Mouse (Mus musculus): ENCODE measurements around the gene Snapc4.
A peak's percentile ranks its signal among the peaks of the same experiment; 100 is the strongest.

The Snapc4 gene

DNA sequence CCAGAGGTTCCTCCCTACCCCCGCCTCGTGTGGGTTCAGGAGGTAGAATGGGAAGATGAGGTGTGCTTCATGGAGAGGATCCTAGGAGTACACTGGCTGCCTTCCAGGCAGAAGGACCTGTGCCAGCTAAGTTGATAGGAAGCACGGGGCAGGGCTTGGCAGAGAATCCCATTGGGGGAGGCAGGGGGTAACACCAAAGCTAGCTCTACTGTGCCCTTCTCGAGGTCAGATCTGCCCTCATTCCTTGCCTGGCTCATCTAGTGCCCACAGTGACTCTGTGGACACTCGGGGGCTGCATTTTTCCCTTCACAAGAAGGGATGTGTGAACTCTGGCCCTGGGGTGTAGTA is 41.3 kb downstream of the Snapc4 start:
- peak; percentile 73 for DNase-seq (ENCODE audit: low spot score)

GRCm38 (mm10) chr2:26338302-26339203 is 41.9 kb downstream of the Snapc4 start:
- no peak for DNase-seq (ENCODE audit: low spot score)

DNA sequence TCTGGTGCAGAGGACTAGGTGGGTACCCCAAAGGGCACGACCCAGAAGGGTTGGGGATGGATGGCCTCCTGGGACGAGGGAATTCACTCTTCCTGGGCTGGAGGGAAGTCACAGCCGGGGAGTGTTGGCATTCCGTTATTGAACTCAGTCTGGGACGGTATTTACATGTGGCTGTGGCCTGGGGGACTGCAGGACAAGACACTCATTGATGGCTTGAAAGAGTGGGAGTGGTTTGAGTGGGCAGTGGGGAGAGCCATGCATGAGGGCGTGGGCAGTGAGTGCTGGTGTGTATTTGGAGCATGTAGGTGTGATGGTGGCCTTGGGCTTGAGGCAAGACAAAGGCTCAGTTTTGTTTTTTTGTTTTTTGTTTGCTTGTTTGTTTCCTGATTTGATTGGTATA is 49.8 kb downstream of the Snapc4 start:
- DNase-seq (ENCODE audit: low spot score), result no peak

DNA sequence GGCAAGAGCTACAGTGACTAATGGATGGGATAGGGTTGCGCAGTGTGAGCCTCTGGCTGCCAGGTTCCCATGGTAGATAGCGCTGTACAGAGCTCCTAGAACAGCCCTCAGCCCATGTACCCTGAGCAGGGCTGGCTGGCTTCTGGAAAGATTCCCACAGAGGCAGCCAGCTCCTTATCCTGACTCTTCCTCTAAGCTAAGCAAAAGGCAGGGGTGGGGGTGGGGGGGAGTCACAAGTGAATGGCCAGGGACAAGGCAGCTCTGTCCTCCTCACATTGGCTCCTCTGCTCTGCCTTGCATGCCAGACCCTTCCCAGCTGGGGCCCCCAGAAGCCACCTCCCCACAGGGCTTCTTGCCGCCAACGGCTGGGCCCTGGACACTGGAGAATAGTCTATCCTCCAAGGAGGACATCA is 50.4 kb downstream of the Snapc4 start:
- no peak for DNase-seq (ENCODE audit: low spot score)

- no peak for DNase-seq (ENCODE audit: low spot score)
Observed at GRCm38 (mm10) chr2:26329402-26329801, 51.1 kb downstream of the Snapc4 start.

DNA sequence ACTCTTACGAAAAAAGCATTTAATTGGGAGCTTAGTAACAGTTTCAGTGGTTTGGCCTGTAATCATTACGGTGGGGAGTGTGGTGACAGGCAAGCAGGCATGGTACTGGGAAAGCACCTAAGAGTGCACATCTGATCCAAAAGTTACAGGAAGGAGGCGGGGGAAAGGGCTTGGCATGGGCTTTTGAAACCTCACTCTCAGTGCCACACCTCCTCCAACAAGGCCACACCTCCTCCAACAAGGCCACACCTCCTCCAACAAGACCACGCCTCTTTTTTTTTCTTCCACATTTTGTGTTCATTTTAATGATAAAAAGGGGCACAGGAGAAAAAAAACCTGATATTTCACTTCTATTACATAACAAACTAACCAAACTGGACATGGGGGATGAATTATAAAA is 52.6 kb downstream of the Snapc4 start:
- no peak for DNase-seq (ENCODE audit: low spot score)

DNA sequence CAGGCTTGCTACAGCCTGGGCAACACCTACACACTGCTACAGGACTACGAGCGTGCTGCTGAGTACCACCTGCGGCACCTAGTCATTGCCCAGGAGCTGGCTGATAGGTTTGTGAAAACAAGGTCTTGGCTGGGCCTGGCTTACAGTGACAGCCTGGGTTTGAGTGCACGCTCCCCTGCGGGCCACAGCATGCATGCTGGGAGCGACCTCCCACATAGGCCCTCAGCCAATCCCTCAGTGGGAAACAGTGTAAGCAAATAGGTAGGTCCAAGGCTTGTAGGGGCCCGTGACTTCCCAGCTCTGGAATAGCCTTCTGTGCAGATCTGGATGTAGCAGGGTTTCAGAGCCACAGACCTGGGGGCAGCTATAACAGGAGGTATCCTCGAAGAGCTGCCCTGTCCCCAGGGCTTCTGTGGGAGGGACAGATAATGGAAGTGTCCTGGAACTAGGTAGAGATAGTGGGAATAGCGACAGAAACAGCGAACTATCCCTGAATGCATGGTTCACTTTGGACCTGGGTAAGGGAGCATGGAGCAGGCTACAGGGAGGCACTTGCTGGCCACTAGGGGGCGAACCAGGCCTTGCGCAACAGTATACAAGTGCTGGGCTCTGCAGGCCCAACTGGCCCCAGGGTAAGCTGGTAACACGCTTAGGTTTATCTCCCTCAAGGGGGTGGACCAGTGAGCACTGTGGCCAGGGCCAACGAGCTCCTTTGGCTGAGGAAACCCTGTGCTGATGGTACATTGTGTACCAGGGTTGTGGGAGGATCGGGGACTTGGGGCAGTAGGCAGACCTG is 54.9 kb downstream of the Snapc4 start:
- DNase-seq (ENCODE audit: low spot score), result peak; percentile 62

- DNase-seq (ENCODE audit: low spot score), result no peak
Observed at GRCm38 (mm10) chr2:26324917-26325316, 55.5 kb downstream of the Snapc4 start.

GRCm38 (mm10) chr2:26323589-26324325 is 56.7 kb downstream of the Snapc4 start:
- DNase-seq (ENCODE audit: low spot score), result no peak

DNA sequence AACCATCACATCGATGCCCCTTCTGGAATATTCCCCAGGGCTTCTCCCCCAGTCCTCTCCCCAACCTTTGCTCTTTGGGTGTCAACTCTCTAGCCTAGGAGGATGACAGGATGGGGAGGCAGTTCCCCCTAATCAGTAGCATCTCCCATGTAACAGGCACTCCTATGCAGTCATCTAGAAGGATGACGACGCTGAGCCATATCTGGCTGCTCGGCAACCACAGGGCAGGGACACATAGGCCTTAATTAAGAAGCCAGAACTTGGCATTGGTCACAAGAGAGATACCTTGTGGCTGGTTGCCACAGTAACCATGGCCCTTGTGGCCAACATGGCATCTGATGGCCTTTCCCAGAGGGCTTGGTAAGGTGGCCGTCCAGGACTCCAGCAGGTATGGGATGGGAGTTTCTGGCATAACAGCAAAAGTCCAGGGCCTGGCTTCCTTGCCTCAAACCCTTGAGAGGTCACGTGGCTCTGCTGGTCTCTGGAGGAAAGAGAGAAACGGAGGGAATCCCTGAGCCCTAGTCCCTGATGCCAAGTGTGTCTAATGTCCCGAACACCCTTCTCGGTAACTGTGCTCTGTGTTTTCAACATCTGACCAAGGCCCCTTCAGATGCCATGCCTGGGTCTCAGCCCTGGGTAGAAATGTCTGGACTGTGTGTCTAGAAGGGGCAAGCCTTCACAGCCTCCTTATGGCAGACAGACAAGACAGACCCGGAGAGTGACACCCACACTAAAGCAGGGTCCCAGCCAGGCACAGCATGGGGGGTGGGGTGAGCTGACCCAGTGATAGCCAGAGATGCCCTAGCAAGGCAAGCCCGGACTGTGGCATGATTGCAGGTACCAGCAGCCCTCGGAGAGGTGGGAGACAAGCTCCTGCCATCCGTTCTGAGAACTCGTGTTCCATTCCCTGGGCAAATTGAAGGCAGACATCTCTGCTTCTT is 59.9 kb downstream of the Snapc4 start:
- no peak for DNase-seq (ENCODE audit: low spot score)

- no peak for DNase-seq (ENCODE audit: low spot score)
Observed at GRCm38 (mm10) chr2:26319519-26320244, 60.8 kb downstream of the Snapc4 start.

GRCm38 (mm10) chr2:26319109-26319508 is 61.3 kb downstream of the Snapc4 start:
- DNase-seq (ENCODE audit: low spot score), result no peak

GRCm38 (mm10) chr2:26317991-26318672 is 62.3 kb downstream of the Snapc4 start:
- no peak for DNase-seq (ENCODE audit: low spot score)

DNA sequence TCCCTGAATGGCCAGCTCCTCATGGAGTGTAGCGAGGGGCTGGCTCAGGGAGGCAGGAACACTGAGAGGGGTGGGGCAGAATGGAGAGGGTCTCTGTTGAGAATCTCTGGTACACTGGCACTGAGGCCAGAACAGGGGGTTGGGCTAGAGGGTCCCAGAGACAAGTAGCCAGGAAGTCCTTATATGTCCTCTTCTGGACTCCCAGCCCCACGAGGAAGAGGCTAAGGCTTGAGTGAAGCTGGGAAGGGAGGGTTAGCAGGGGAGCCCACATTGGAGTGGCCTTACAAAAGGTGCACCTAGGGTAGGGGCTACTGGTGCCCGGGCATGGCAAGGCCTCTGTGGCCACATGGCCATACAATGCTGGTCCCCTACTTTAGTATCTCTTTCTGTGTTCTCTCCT is 63.1 kb downstream of the Snapc4 start:
- DNase-seq (ENCODE audit: low spot score), result no peak

DNA sequence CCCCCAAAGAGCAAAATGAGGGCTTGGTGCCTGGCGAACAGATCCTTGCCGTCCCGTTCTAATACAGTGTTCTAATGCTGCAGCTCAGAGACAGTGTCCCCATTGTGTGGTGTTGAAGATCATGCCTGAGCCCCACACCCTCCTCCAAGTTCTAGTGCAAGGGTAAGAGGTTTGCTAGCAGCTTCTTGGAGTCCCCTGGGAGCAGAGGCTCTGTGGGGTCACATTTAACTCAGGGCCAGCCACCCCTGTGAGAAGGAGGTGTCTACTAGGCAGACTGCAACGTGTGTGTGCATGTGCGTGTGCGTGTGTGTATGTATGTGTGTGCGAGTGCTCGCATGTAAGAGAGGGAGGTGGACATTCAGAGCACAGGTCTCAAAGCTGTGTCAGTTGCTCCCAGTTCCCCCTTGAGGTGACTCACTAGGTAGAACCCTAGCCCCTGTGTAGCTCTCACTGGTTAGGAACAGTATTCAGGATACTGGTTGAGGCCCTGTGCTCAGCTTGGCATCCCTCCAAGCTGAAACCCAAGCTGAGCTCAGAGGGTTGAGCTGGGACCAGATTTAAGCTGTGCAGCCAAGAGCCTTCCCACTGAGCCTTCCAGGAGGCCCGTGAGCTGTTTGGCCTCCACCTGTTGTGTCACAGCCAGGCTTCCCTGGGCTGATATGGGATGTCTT is 63.7 kb downstream of the Snapc4 start:
- DNase-seq (ENCODE audit: low spot score), result no peak

GRCm38 (mm10) chr2:26315925-26316311 is 64.5 kb downstream of the Snapc4 start:
- DNase-seq (ENCODE audit: low spot score), result peak; percentile 60

DNA sequence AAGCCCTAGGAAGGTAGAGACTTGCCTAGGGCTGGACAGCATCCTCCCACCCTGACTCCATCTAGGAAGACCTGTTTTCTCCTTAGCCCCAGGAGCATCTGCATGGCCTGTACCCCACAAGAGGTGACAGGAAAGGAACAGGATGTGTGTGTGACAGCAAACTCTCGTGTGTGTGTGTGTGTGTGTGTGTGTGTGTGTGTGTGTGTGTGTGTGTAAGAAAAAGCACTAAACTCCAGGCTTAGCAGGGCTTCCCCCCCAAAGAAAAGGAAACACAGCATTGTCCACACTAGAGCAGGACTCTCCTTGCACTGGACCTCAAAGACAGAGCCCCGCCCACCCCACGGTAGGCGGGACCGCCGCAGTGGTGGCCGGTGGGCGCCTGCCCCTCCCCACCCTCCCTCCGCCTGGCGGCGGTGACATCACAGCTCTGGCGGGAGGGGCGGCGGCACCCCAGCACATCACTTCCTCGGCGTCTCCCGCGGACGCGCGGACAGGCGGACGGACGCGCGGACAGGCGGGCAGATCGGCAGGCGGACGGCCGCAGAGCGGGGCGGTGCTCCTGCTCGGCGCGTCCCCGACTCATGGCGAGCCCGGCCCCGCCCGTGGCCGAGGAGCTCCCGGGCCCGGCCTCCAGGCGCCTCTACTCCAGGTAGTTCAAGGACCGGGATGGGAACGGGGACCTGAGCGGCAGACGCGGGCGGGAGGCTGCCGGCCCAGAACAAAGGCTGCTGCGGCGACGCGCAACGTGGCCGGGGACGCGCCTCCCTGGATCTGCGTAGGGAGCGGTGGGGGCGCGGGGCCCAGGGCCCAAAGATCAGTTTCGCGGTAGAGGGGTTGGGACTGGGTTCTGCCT is 65.2 kb downstream of the Snapc4 start, which contains the start of gene Gpsm1:
TSS of gene Gpsm1 (plus strand) at position 444 of the 853 bp plus-strand sequence.
- peak; percentile 86 for DNase-seq (ENCODE audit: low spot score)

- DNase-seq (ENCODE audit: low spot score), result peak; percentile 79
Observed at GRCm38 (mm10) chr2:26314281-26315071, 66.0 kb downstream of the Snapc4 start.
